Comparison of ENCODE assay signal across 8 mouse cellular contexts in the genomic region with DNA sequence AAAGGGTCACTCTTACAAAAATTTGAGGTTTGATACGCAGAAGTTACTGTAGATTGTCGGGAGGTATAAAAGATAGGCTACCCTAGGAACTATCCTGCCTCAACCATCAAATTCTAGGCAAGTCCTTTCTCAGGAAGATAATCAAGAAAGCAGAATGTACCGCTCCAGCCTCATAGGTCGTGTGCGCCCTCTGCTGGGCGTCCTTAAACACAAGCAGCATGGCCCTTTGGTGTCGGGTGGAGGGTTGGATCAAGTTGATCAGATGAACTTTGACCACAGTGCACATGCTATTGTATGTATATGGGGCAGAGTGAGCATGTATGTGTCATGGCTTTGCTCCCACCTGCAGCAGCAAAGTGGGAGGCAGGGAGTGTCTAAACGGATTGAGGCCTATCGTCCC. TPM values are rescaled to one million over a fixed set of nuclear protein-coding genes. Genes with fewer than 3 reads are reported as not detected.
A peak's percentile ranks its signal among the peaks of the same experiment; 100 is the strongest.
DNase-seq lines count a peak whose midpoint lies in the region; ATAC-seq lines count a peak whose summit lies in the region.

No protein-coding gene starts in this region.

- H3K36me3 ChIP-seq in embryonic facial prominence, embryonic 10.5 days (replicated peaks), result no peaks in the 10 kb centered on the region
- no peaks in the 10 kb centered on the region for H3K36me3 ChIP-seq in neural tube, embryonic 11.5 days (ENCODE audit: control insufficient read depth, insufficient read depth, low read length)

- no peaks in the 10 kb centered on the region for H3K4me1 ChIP-seq in embryonic facial prominence, embryonic 10.5 days
- no peaks in the 10 kb centered on the region for H3K4me1 ChIP-seq in neural tube, embryonic 11.5 days (ENCODE audit: control insufficient read depth, insufficient read depth, low read length)

- H3K4me2 ChIP-seq in neural tube, embryonic 11.5 days (ENCODE audit: low read depth), result no peak overlapping the region

- peaks cover 3% of the 10 kb centered on the region; the same call in 1 of the 2 replicates for H3K9me3 ChIP-seq in embryonic facial prominence, embryonic 10.5 days
- no peaks in the 10 kb centered on the region for H3K9me3 ChIP-seq in neural tube, embryonic 11.5 days (ENCODE audit: control insufficient read depth, low read length)

- WGBS in embryonic facial prominence, embryonic 10.5 days, result 14% methylated on average over 9 of the region's 9 CpGs
- 17% methylated on average over 9 of the region's 9 CpGs for WGBS in neural tube, embryonic 11.5 days

- intact Hi-C loops in left cerebral cortex, postnatal 14 days (cut with DNase I), result loop anchor here (1.0 to 5.0 kb wide), 2 partner anchors 59 to 101 kb away; no protein-coding TSS in a partner anchor

- ATAC-seq in neural tube, embryonic 11.5 days (ENCODE audit: insufficient read depth, low FRiP score, low TSS enrichment), result no peak

- peak; percentile 50 for DNase-seq in ovary, postnatal 36 days (ENCODE audit: low spot score)
- no peak for DNase-seq in ovary, adult 18-20 months (ENCODE audit: low spot score)
- DNase-seq in adrenal gland, postnatal 25 days, result peak; percentile 73
- peak; percentile 74 for DNase-seq in embryonic facial prominence, embryonic 10.5 days (ENCODE audit: low spot score)
- DNase-seq in hindlimb bud, embryonic 11.5 days (ENCODE audit: extremely low spot score, low read depth, low spot score), result peak; percentile 57
- peak; percentile 41 to 75 for DNase-seq in left cerebral cortex, postnatal 14 days (ENCODE audit: low spot score in 2 of 2)
- peak; percentile 80 for DNase-seq in neural tube, embryonic 11.5 days (ENCODE audit: low spot score)
- peak; percentile 39 for DNase-seq in yolk sac, embryonic 10.5 days (ENCODE audit: low spot score)

- no peak overlapping the region for H3K9ac ChIP-seq in neural tube, embryonic 11.5 days (ENCODE audit: low read length)

- H3K4me3 ChIP-seq in embryonic facial prominence, embryonic 10.5 days, result no peak overlapping the region
- H3K4me3 ChIP-seq in neural tube, embryonic 11.5 days (ENCODE audit: low read depth, low read length), result no peak overlapping the region

- no peaks in the 10 kb centered on the region for H3K27me3 ChIP-seq in embryonic facial prominence, embryonic 10.5 days (replicated peaks; ENCODE audit: low read depth, poor library complexity, severe bottlenecking)
- H3K27me3 ChIP-seq in neural tube, embryonic 11.5 days (ENCODE audit: control insufficient read depth, insufficient read depth, low read length), result no peaks in the 10 kb centered on the region

- no peak overlapping the region for H3K27ac ChIP-seq in embryonic facial prominence, embryonic 10.5 days (replicated peaks)
- H3K27ac ChIP-seq in neural tube, embryonic 11.5 days (ENCODE audit: low read depth, low read length), result no peak overlapping the region

RNA-seq across cellular contexts. Expression of gene Zfp612, which starts 7.9 kb away (rescaled TPM):
- total RNA-seq in adrenal gland, postnatal 25 days (2021), result 9.0 and 10.0 TPM in 2 replicates
- 8.1 and 8.7 TPM in 2 replicates for polyA plus RNA-seq in embryonic facial prominence, embryonic 10.5 days (2016; fragmentation: Nextera tagmentation; extraction: Ambion mirVana)
- total RNA-seq in left cerebral cortex, postnatal 14 days (2021), result 10 to 100 TPM; 29.6 to 30.4 TPM
- polyA plus RNA-seq in neural tube, embryonic 11.5 days (2014; fragmentation: Nextera tagmentation; extraction: Ambion mirVana), result 9.3 and 9.9 TPM in 2 replicates

RNA-seq across cellular contexts. Expression of gene Gm21964, which starts 29.4 kb away (rescaled TPM):
- total RNA-seq in adrenal gland, postnatal 25 days (2021), result not detected in 2 replicates
- polyA plus RNA-seq in embryonic facial prominence, embryonic 10.5 days (2016; fragmentation: Nextera tagmentation; extraction: Ambion mirVana), result not detected in 2 replicates
- total RNA-seq in left cerebral cortex, postnatal 14 days (2021), result not detected
- polyA plus RNA-seq in neural tube, embryonic 11.5 days (2014; fragmentation: Nextera tagmentation; extraction: Ambion mirVana), result not detected in 2 replicates

RNA-seq across cellular contexts. Expression of gene Gm17720, which starts 31.0 kb away (rescaled TPM):
- not detected in 2 replicates for total RNA-seq in adrenal gland, postnatal 25 days (2021)
- not detected in 2 replicates for polyA plus RNA-seq in embryonic facial prominence, embryonic 10.5 days (2016; fragmentation: Nextera tagmentation; extraction: Ambion mirVana)
- not detected for total RNA-seq in left cerebral cortex, postnatal 14 days (2021)
- polyA plus RNA-seq in neural tube, embryonic 11.5 days (2014; fragmentation: Nextera tagmentation; extraction: Ambion mirVana), result not detected in 2 replicates

RNA-seq across cellular contexts. Expression of gene Chst4, which starts 32.1 kb away (rescaled TPM):
- 0.27 and 0.62 TPM in 2 replicates for total RNA-seq in adrenal gland, postnatal 25 days (2021)
- not detected in 2 replicates for polyA plus RNA-seq in embryonic facial prominence, embryonic 10.5 days (2016; fragmentation: Nextera tagmentation; extraction: Ambion mirVana)
- not detected for total RNA-seq in left cerebral cortex, postnatal 14 days (2021)
- not detected in 2 replicates for polyA plus RNA-seq in neural tube, embryonic 11.5 days (2014; fragmentation: Nextera tagmentation; extraction: Ambion mirVana)
